Mouse (Mus musculus) brain, embryonic 14.5 days (tissue): ENCODE data around the gene Adat3.

Experiments used
- CTCF ChIP-seq: fragments of 200-500 bp; IDR thresholded peaks from 2 replicates; pipeline ENCODE4 v1.5.1; 2012; ENCODE audit warnings: inconsistent platforms, mild to moderate bottlenecking, moderate library complexity, borderline replicate concordance; ENCODE audit not compliant: insufficient read depth, insufficient read length; ENCODE audit errors: extremely low read depth
- POLR2A ChIP-seq: fragments of 200-500 bp; IDR thresholded peaks from 2 replicates; pipeline ENCODE4 v1.6.1; 2012; ENCODE audit warnings: mild to moderate bottlenecking, inconsistent platforms, borderline replicate concordance; ENCODE audit not compliant: poor library complexity, insufficient read depth, insufficient read length, severe bottlenecking; ENCODE audit errors: extremely low read depth

GRCm38 (mm10) chr10:80611905-80612304 lies 9.2 kb downstream of the Adat3 start:
- TF ChIP-seq POLR2A (no peak), CTCF (no peak)
